ENCODE assay signal across 25 mouse cellular contexts in the genomic region with DNA sequence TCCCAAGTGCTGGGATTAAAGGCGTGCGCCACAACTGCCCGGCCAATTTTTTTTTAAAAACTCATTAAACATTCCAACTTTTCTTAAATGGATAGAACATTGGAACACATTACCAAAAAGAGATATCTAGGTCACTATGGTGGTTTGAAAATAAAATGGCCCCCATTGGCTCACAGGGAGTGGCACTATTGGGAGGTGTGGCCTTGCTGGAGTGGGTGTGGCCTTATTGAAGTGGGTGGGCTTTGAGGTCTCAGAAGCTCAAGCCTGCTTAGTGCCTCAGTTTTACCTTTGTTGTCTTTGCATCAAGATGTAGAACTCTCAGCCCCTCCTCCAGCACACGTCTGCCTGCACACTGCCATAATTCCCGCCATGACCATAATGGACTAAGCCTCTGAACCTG. TPM values are rescaled to one million over a fixed set of nuclear protein-coding genes. Genes with fewer than 3 reads are reported as not detected.
DNase-seq lines count a peak whose midpoint lies in the region; ATAC-seq and TF ChIP-seq lines count a peak whose summit lies in the region.
"Had no signal": no experiment of that assay in that cellular context is flagged by ENCODE, and none has a peak within 500 bp of the region (broad histone marks: within the 10 kb centered on the region; RNA-seq: fewer than 3 reads in every experiment).

No protein-coding gene starts in this region.

- DNase-seq in midbrain, embryonic 11.5 days (ENCODE audit: low spot score, missing footprints) = peak; percentile 73
- DNase-seq in midbrain, postnatal 0 days (ENCODE audit: low spot score) = no peak
- DNase-seq in R1 (ENCODE audit: low read depth, low spot score) = peak; percentile 81
- no peak for DNase-seq in gastrocnemius, postnatal 36 days
- DNase-seq in forebrain, embryonic 14.5 days (ENCODE audit: low spot score) = no peak
- DNase-seq: adrenal gland, adult 2 months; adrenal gland, postnatal 10 days; adrenal gland, postnatal 25 days; cerebellum, adult 11 months; cerebellum, adult 18-20 months; cerebellum, adult 8-10 months; cerebellum, adult 9-11 months; cerebellum, postnatal 14 days; cerebellum, postnatal 36 days; embryo, embryonic 11 days; forebrain, postnatal 0 days had no signal

- no peaks in the 10 kb centered on the region for H3K36me3 ChIP-seq in midbrain, embryonic 11.5 days (ENCODE audit: control insufficient read depth, insufficient read depth, low read length)
- no peaks in the 10 kb centered on the region for H3K36me3 ChIP-seq in midbrain, postnatal 0 days (ENCODE audit: insufficient read depth, low read length)
- no peaks in the 10 kb centered on the region for H3K36me3 ChIP-seq in forebrain, embryonic 14.5 days (ENCODE audit: control insufficient read depth, insufficient read depth, low read length)
- H3K36me3 ChIP-seq: embryonic facial prominence, embryonic 13.5 days; embryonic facial prominence, embryonic 15.5 days; forebrain, embryonic 10.5 days; forebrain, embryonic 12.5 days; forebrain, embryonic 15.5 days; G1E had no signal

- H3K4me3 ChIP-seq in midbrain, embryonic 11.5 days (ENCODE audit: low read depth, low read length) = no peak overlapping the region
- H3K4me3 ChIP-seq in midbrain, postnatal 0 days (ENCODE audit: low read depth, low read length) = no peak overlapping the region
- no peak overlapping the region for H3K4me3 ChIP-seq in forebrain, embryonic 14.5 days (ENCODE audit: low read depth, low read length)
- H3K4me3 ChIP-seq: embryonic facial prominence, embryonic 13.5 days; embryonic facial prominence, embryonic 15.5 days; erythroblast, embryonic 14.5 days; forebrain, embryonic 10.5 days; forebrain, embryonic 12.5 days; forebrain, embryonic 15.5 days had no signal

- no peak overlapping the region for H3K9ac ChIP-seq in midbrain, embryonic 11.5 days (ENCODE audit: low read length)
- H3K9ac ChIP-seq in midbrain, postnatal 0 days (replicated peaks; ENCODE audit: low read length, poor library complexity, severe bottlenecking) = no peak overlapping the region
- H3K9ac ChIP-seq in forebrain, embryonic 14.5 days (ENCODE audit: low read length) = no peak overlapping the region
- H3K9ac ChIP-seq: embryonic facial prominence, embryonic 13.5 days; embryonic facial prominence, embryonic 15.5 days; forebrain, embryonic 12.5 days; forebrain, embryonic 15.5 days; forebrain, postnatal 0 days had no signal

- 98% methylated on average over 5 of the region's 5 CpGs for WGBS in midbrain, embryonic 11.5 days
- WGBS in midbrain, postnatal 0 days = 97% methylated on average over 5 of the region's 5 CpGs
- 92% methylated on average over 5 of the region's 5 CpGs for WGBS in forebrain, embryonic 14.5 days

- no peak for ATAC-seq in midbrain, embryonic 11.5 days (ENCODE audit: low FRiP score)
- ATAC-seq in midbrain, postnatal 0 days (ENCODE audit: low FRiP score) = no peak
- no peak for ATAC-seq in forebrain, embryonic 14.5 days
- ATAC-seq: forebrain, embryonic 15.5 days; forebrain, postnatal 0 days; Patski had no signal

- H3K4me1 ChIP-seq in midbrain, embryonic 11.5 days (ENCODE audit: control insufficient read depth, insufficient read depth, low read length) = no peaks in the 10 kb centered on the region
- H3K4me1 ChIP-seq in midbrain, postnatal 0 days (ENCODE audit: insufficient read depth, low read length) = no peaks in the 10 kb centered on the region
- no peaks in the 10 kb centered on the region for H3K4me1 ChIP-seq in forebrain, embryonic 14.5 days (ENCODE audit: control insufficient read depth, insufficient read depth, low read length)
- H3K4me1 ChIP-seq: embryonic facial prominence, embryonic 13.5 days; embryonic facial prominence, embryonic 15.5 days; forebrain, embryonic 10.5 days; forebrain, embryonic 12.5 days; forebrain, embryonic 15.5 days had no signal

- H3K9me3 ChIP-seq in midbrain, embryonic 11.5 days (ENCODE audit: control insufficient read depth, low read length) = no peaks in the 10 kb centered on the region
- no peaks in the 10 kb centered on the region for H3K9me3 ChIP-seq in midbrain, postnatal 0 days (ENCODE audit: low read length)
- H3K9me3 ChIP-seq in forebrain, embryonic 14.5 days (replicated peaks; ENCODE audit: control insufficient read depth, low read length) = no peaks in the 10 kb centered on the region
- H3K9me3 ChIP-seq: embryonic facial prominence, embryonic 13.5 days; embryonic facial prominence, embryonic 15.5 days; forebrain, embryonic 10.5 days; forebrain, embryonic 15.5 days had no signal

- H3K4me2 ChIP-seq in midbrain, embryonic 11.5 days = no peak overlapping the region
- no peak overlapping the region for H3K4me2 ChIP-seq in midbrain, postnatal 0 days (ENCODE audit: low read depth, low read length, poor library complexity, severe bottlenecking)
- no peak overlapping the region for H3K4me2 ChIP-seq in forebrain, embryonic 14.5 days (ENCODE audit: low read length)
- H3K4me2 ChIP-seq: embryonic facial prominence, embryonic 13.5 days; embryonic facial prominence, embryonic 15.5 days; forebrain, embryonic 12.5 days; forebrain, embryonic 15.5 days had no signal

- no peak for TF ChIP-seq CTCF in midbrain, postnatal 0 days (IDR thresholded peaks at IDR 0.05)

- intact Hi-C loops in gastrocnemius, postnatal 36 days (cut with DNase I) = no loop called here

- H3K27me3 ChIP-seq in midbrain, embryonic 11.5 days (ENCODE audit: control insufficient read depth, insufficient read depth, low read length) = no peaks in the 10 kb centered on the region
- no peaks in the 10 kb centered on the region for H3K27me3 ChIP-seq in midbrain, postnatal 0 days (ENCODE audit: insufficient read depth, low read length)
- no peaks in the 10 kb centered on the region for H3K27me3 ChIP-seq in forebrain, embryonic 14.5 days (replicated peaks; ENCODE audit: control insufficient read depth, insufficient read depth, low read length)
- H3K27me3 ChIP-seq: embryonic facial prominence, embryonic 13.5 days; embryonic facial prominence, embryonic 15.5 days; forebrain, embryonic 12.5 days; forebrain, embryonic 15.5 days; Patski had no signal

- H3K27ac ChIP-seq in midbrain, embryonic 11.5 days (ENCODE audit: low read depth, low read length) = no peak overlapping the region
- no peak overlapping the region for H3K27ac ChIP-seq in midbrain, postnatal 0 days (ENCODE audit: low read depth, low read length)
- no peak overlapping the region for H3K27ac ChIP-seq in forebrain, embryonic 14.5 days (ENCODE audit: low read depth, low read length)
- H3K27ac ChIP-seq: embryonic facial prominence, embryonic 13.5 days; embryonic facial prominence, embryonic 15.5 days; forebrain, embryonic 10.5 days; forebrain, embryonic 12.5 days; forebrain, embryonic 15.5 days had no signal

RNA-seq across cellular contexts. Expression of gene Mrtfa, which starts 11.9 kb away (rescaled TPM):
- 20.7 and 21.8 TPM in 2 replicates for polyA plus RNA-seq in midbrain, embryonic 11.5 days (2014; fragmentation: Nextera tagmentation; extraction: Ambion mirVana)
- total RNA-seq in midbrain, postnatal 0 days (2014; rRNA removed) = 32.1 and 44.1 TPM in 2 replicates
- polyA plus RNA-seq in midbrain, postnatal 0 days (2015; fragmentation: Nextera tagmentation; extraction: Ambion mirVana) = 20.8 and 22.6 TPM in 2 replicates
- total RNA-seq in gastrocnemius, postnatal 36 days (2021) = 10 to 100 TPM; 17.6 to 21.5 TPM
- polyA plus RNA-seq in forebrain, embryonic 14.5 days (2014; fragmentation: Nextera tagmentation; extraction: Ambion mirVana) = 13.6 and 21.8 TPM in 2 replicates

RNA-seq across cellular contexts. Expression of gene Mchr1, which starts 32.8 kb away (rescaled TPM):
- polyA plus RNA-seq in midbrain, embryonic 11.5 days (2014; fragmentation: Nextera tagmentation; extraction: Ambion mirVana) = 0.44 and 0.74 TPM in 2 replicates
- 11.2 and 17.2 TPM in 2 replicates for total RNA-seq in midbrain, postnatal 0 days (2014; rRNA removed)
- 9.3 and 12.4 TPM in 2 replicates for polyA plus RNA-seq in midbrain, postnatal 0 days (2015; fragmentation: Nextera tagmentation; extraction: Ambion mirVana)
- total RNA-seq in gastrocnemius, postnatal 36 days (2021) = 1 to 10 TPM; 1.4 to 2.4 TPM
- polyA plus RNA-seq in forebrain, embryonic 14.5 days (2014; fragmentation: Nextera tagmentation; extraction: Ambion mirVana) = 1.4 and 1.8 TPM in 2 replicates
- total RNA-seq: common myeloid progenitor, adult 5-6 weeks had no signal
- polyA plus RNA-seq: erythroblast, embryonic 14.5 days; forebrain, embryonic 10.5 days; G1E had no signal

Comparison
In these comparisons a context has a peak if more than half of its experiments do, and no peak if none do; other contexts are left out.
1. DNase-seq: peak in midbrain, embryonic 11.5 days (single experiment) and R1 (single experiment); none in midbrain, postnatal 0 days (single experiment), gastrocnemius, postnatal 36 days (0 of 2) and forebrain, embryonic 14.5 days (single experiment).